25 mouse cellular contexts compared by ENCODE assay signal in genomic region chr8:25443552-25443951, GRCm38 (mm10).
"Had no signal": no experiment of that assay in that cellular context is flagged by ENCODE, and none has a peak within 500 bp of the region (broad histone marks: within the 10 kb centered on the region; RNA-seq: fewer than 3 reads in every experiment).

No protein-coding gene starts in this region.

- H3K4me3 ChIP-seq: heart, adult 2 months; heart, embryonic 13.5 days; heart, embryonic 15.5 days; hindbrain, embryonic 13.5 days; hindbrain, embryonic 15.5 days; kidney, embryonic 15.5 days; limb, embryonic 13.5 days; limb, embryonic 15.5 days; liver, embryonic 12.5 days had no signal

- DNase-seq: gastrocnemius, postnatal 10 days; gastrocnemius, postnatal 25 days; heart, adult 2 months; heart, postnatal 14 days; heart, postnatal 36 days; kidney, adult 11 months; kidney, adult 2 months; kidney, adult 9 months; kidney, postnatal 14 days; kidney, postnatal 36 days; layer of hippocampus, adult 9-11 months; layer of hippocampus, postnatal 36 days; left cerebral cortex, postnatal 4 days had no signal

- H3K9me3 ChIP-seq: heart, embryonic 13.5 days; heart, embryonic 15.5 days; hindbrain, embryonic 13.5 days; hindbrain, embryonic 15.5 days; kidney, embryonic 15.5 days; limb, embryonic 13.5 days; limb, embryonic 15.5 days; liver, embryonic 12.5 days had no signal

- H3K27me3 ChIP-seq: heart, embryonic 15.5 days; hindbrain, embryonic 15.5 days; kidney, embryonic 15.5 days; limb, embryonic 13.5 days; limb, embryonic 15.5 days had no signal

- ATAC-seq: hindbrain, postnatal 0 days; intestine, embryonic 16.5 days; liver, embryonic 12.5 days had no signal

- H3K9ac ChIP-seq: heart, embryonic 13.5 days; heart, embryonic 15.5 days; hindbrain, embryonic 13.5 days; hindbrain, embryonic 15.5 days; kidney, embryonic 15.5 days; limb, embryonic 13.5 days; limb, embryonic 15.5 days; liver, embryonic 12.5 days had no signal

- H3K4me2 ChIP-seq: heart, embryonic 11.5 days; heart, embryonic 13.5 days; heart, embryonic 15.5 days; hindbrain, embryonic 13.5 days; hindbrain, embryonic 15.5 days; kidney, embryonic 15.5 days; limb, embryonic 13.5 days; limb, embryonic 15.5 days; liver, embryonic 12.5 days had no signal

- H3K27ac ChIP-seq: heart, adult 2 months; heart, embryonic 13.5 days; heart, embryonic 15.5 days; hindbrain, embryonic 13.5 days; hindbrain, embryonic 15.5 days; hindbrain, postnatal 0 days; kidney, embryonic 15.5 days; kidney, postnatal 0 days; limb, embryonic 13.5 days; limb, embryonic 15.5 days; liver, embryonic 12.5 days had no signal

- H3K36me3 ChIP-seq: heart, embryonic 13.5 days; heart, embryonic 15.5 days; hindbrain, embryonic 13.5 days; hindbrain, embryonic 15.5 days; kidney, embryonic 15.5 days; limb, embryonic 13.5 days; limb, embryonic 15.5 days; liver, embryonic 12.5 days had no signal
